Mouse (Mus musculus): ENCODE data around the gene Frat1.

GRCm38 (mm10) chr19:41866707-41867106 lies 36.9 kb downstream of the Frat1 start:
- TF ChIP-seq POLR2A (IDR thresholded peaks at IDR 0.05; ENCODE audit: borderline replicate concordance, extremely low read depth, insufficient read depth, insufficient read length, poor library complexity, severe bottlenecking) (no peak), CTCF (IDR thresholded peaks at IDR 0.05; ENCODE audit: borderline replicate concordance, extremely low read depth, insufficient read depth, insufficient read length) (no peak)

All from brain, embryonic 14.5 days (tissue).